Mouse (Mus musculus) left cerebral cortex, postnatal 10 days (tissue): ENCODE results near the gene Ctsa. TPM values are rescaled to one million over a fixed set of nuclear protein-coding genes. Genes with fewer than 3 reads are reported as not detected.
A peak's percentile ranks its signal among the peaks of the same experiment; 100 is the strongest.

Source experiments
- DNase-seq, 2 experiments: peaks; one replicate each; pipeline ENCODE4 v3.0.0; 2021 to 2022; ENCODE audit warnings: low spot score in 2 of 2, mixed read lengths in 1 of 2; ENCODE audit errors: extremely low spot score in 1 of 2
- intact Hi-C: fragments of 180-260 bp; cut with DNase I; formaldehyde crosslinking; loops from one replicate; pipeline ENCODE4 v1.15.1; 2025
- total RNA-seq, 2 experiments: library from RNA; stranded (reverse); gene quantifications; 2 replicates each; pipeline ENCODE4 v1.2.3; 2021

The Ctsa gene
- total RNA-seq, 2 experiments from 2014 or later, result 77.5 to 78.8 TPM

DNA sequence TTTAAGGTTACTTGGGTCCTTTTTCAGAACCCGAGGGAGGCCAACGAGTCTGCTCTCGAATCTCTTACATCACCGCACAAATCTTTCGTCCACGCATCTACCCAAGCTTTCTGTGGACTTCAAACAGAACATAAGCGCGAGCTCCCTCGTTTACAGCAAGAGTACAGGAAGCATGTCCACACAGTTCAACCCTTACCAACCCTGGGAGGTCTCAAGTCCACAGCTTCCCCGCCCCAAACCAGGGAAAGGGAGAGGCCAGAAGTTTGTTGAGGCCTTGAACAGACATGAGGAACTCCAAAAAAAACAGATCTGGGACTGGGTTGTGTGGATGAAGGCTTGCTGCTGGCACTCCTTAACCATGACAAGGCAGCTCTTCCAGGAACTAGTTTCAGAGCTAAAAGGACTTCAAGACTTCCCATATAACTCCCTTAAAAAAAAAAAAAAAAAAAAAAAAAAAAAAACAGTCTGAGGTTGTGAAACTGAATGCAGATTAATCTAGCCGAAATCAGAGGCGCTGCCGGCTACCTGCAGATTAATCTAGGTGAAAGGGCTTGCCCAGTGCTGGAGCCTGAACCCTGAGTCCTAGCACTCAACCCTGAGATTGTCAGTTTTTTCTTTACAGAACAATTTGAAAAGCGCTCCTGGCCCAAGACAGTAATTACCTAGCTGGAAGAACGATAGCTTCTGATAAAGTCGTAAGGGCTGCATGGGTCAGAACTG is 29.3 kb upstream of the Ctsa start:
- intact Hi-C loops, result no loop called here

DNA sequence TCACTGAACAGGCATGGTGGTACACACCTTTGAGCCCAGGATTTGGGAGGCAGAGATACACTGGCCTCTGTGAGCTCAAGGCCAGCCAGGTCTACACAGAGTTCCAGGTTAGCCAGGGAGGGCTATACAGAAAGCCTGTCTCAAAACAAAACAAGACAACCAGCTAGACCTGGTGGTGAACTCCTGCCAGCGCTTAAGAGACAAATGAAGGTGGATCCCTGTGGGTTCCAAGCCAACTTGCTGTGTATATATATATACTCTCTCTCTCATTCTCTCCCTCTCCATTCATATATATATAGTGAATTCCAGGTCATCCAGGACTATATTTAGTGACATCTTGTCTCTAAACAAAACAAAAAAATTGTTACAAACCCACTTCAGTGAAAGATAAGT is 28.8 kb upstream of the Ctsa start:
- intact Hi-C loops, result no loop called here
- no peak for DNase-seq

More for the DNA sequence above, 29.3 kb upstream of the Ctsa start:
- DNase-seq, result no peak

DNA sequence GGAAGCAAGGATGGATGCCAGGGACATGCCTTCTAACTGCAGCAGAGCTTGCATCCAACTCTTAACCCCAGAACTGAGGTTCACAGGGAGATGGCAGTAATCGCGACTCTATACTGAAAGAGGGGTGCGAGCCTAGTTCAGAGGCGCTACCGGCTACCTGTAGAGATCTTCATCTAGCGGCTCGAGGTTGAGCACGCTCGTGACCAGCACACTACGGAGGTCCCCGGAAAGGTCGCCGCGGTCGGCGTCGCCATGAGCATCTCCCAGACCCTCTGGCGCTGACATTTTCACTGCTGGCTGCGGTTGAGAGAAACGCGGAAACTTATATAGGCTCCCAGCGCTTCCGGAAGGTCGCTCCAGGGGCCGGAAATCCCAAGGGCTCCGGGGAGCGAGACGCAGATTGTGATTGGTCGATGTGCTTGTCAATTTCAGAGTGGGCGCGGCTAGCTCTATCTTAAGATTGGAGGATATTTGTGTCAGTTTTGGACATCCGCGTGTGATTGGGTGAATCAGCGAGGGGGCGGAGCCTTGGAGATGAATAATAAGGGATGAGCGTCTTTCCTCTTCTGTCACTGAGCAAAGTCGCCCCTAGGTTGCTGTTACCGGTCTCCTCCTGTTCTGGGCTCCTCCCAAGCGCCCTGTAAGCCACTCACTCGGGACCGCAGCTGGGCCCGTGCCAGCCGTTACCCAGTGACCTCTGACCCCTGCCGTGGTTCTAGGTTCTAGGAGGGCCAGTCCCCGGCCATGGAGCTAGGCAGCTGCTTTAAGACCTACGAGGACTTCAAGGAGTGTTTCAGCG is 27.9 kb upstream of the Ctsa start, which contains the start of the genes Acot8 and Zswim3:
Gene Acot8, minus strand, starts transcription at position 350 of the 799 bp plus-strand sequence.
Gene Zswim3, plus strand, starts transcription at position 566 of the 799 bp plus-strand sequence.
- intact Hi-C loops, result no loop called here

DNA sequence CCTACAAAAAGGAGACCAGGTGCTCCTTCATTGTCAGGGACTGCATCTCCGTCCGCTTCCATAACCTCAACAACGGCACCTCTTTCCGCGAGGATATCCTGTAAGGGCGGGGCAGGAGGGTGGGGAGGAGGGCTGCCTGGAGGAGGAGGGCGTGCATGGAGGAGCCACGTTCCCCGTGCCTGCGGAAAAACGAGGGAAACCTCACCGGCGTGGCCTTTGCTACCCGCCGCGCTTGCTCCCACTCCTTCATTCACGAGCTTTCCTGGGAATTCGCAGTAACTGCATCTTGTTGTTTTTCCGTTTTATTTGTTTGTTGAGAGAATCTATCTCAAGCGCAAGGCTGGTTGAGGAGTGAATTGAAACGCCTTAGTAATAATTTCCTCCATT is 27.3 kb upstream of the Ctsa start:
- intact Hi-C loops, result no loop called here
- DNase-seq, result no peak

More for the DNA sequence above, 27.9 kb upstream of the Ctsa start, which contains the start of the genes Acot8 and Zswim3:
- peak; percentile 97 to 99 for DNase-seq

DNA sequence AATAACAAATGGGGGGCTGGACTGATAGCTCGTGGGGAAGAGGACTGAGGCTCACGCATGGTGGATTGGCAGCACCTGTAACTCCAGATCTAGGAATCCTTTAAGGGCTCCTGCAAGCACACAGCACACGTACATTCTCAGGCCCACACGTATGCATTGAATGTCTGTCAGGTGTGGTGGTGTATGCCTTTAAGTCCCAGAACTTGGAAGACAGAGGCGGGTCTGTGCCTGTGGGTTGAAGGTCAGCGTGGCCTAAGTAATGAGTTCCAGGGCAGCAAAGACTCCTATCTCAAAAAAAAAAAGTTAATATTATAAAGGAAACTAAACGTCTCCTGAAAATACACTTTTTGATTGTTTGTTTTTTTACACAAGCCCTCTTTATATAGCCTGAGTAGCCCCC is 26.1 kb upstream of the Ctsa start:
- intact Hi-C loops, result no loop called here
- DNase-seq, result no peak

DNA sequence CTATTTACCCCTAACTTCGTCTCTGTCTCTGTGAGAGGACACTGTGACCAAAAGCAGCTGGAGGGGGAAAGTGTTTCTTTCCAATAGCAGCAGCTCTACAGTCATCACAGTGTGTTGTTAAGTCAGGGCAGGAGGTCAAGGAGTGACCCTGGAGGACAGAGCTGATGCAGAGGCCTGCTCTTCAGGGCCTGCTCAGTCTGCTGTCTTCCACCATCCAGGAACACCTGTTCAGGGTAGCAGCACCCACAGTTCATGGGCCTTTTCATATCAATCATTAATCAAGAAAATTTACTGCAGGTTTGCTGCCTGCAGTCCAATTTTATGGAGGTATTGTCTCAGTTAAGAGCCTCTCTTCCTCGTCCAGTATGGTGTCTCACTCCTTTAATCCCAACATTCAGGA is 19.1 kb upstream of the Ctsa start:
- intact Hi-C loops, result no loop called here
- no peak for DNase-seq

DNA sequence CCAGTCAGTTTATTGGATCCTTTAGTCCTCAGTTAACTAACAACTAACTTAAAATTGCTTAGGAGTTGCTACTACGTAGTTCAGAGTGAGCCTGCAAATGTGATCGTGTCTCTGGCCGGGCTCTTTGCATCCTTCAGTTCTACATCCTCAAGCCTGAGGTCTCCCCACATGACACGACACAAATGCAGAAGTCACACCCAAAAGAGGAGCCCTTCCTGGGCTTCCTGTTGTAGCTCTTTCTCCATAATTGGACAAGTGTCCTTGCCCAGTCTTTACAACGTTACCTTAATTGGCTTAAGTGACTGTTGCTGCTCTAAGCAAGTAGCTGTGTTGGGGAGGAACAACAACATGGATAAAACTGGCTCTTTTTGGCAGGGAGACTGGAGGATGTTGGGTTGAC is 17.3 kb upstream of the Ctsa start:
- DNase-seq, result no peak
- intact Hi-C loops, result no loop called here

DNA sequence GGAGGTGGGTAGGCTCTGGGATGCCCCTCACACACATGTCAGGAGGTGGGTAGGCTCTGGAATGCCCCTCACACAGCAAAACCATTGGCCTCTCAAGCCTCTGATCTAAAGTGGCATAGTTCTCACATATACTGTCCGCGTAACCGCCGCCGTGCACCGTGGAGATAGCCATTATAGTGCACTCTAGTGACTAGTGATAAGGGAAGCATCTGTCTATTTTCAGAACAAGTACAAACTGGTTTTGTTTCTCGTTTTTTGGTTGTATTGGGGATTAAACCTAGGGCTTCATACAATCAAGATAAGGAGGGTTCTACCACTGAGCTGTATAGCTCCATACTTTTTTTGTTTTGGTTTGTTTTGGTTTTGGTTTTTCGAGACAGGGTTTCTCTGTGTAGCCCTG is 16.9 kb upstream of the Ctsa start:
- DNase-seq, result no peak
- intact Hi-C loops, result no loop called here

DNA sequence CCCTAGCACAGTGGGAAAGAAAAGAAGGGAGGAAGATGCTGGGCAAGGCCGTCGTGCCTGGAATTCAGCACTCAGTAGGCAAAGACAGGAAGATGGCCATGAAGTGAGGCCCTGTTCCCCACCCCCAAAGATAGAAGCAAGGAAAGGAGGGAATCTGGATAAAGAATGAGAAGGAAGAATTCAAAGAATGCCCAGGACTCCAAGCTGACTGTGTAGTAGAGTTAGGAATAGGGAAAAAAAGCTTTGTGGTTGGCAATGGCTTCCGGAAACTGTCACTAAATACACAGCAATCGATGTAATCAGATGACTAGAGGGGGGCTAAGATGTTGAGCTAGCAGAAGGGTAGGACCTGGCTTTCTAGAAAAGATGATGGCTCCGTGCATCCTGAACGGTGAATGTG is 15.5 kb upstream of the Ctsa start:
- no peak for DNase-seq
- intact Hi-C loops, result no loop called here

DNA sequence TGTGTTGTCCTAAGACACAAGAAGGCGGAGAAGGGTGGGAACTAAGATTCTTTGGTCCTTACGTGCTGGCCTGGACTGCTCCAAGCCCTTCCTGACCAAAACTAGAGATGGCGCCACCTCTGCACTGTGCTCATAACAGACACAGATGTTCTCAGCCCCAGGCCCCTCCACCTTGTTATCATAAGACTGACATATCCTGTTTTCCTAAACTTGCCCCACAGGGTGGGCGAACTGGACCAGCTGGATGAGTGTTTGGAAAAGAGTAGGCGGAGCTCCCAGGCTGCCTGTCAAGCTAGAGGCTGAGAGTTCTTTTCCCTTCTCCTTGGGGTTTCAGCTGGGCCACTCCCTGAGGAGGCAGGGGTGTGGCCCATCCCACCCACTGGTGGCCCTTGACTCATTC is 15.0 kb upstream of the Ctsa start:
- intact Hi-C loops, result no loop called here
- DNase-seq, result peak in 1 of 2 experiments; percentile 66

DNA sequence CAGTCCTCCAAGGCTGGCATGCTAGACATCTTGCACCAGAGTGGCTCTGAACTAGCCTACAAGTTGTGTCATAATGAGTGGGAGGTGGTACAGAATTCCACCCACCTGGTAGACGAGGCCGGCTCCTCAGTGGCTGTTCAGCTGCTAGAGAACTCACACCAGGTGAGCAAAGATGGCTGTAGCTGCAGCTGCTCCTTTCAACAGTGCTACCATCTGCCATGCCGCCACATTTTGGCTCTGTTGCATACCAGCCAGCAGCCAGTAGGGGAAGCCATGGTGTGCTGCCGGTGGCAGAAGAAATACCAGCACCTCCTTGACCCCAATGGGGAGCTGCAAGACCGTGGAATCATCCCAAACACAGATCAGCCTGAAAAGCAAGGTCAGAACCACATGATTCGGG is 11.6 kb upstream of the Ctsa start:
- intact Hi-C loops, result no loop called here
- DNase-seq, result no peak

DNA sequence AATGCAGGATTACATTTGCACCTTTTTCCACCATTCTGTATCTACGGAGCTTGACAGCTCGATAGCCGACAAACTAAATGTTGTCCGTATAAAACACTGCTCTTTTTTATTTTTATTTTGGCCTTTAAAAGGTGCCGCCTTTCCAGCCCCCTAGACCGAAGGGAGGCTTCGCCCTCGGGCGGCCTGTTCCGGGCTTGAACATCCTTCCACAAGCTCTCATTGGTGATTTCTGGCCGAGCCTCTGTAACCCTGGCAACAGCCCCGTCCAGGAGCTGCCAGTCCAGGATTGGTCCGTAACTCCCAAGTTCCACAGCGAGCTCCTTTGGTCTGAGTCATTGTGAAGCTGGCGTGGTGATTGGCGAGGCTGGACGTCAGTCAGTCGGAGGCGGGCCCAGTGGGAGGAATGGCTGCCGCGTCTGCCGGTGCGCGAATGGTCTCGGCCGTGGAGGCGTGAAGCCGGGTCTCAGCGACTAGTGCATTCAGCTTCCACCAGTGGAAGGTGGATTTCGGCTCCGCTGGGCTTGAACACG is 10.0 kb upstream of the Ctsa start, which contains the start of gene Zswim1:
Gene Zswim1, plus strand, starts transcription at position 51 of the 530 bp plus-strand sequence.
- DNase-seq, result peak; percentile 98 to 100
- intact Hi-C loops, result no loop called here

DNA sequence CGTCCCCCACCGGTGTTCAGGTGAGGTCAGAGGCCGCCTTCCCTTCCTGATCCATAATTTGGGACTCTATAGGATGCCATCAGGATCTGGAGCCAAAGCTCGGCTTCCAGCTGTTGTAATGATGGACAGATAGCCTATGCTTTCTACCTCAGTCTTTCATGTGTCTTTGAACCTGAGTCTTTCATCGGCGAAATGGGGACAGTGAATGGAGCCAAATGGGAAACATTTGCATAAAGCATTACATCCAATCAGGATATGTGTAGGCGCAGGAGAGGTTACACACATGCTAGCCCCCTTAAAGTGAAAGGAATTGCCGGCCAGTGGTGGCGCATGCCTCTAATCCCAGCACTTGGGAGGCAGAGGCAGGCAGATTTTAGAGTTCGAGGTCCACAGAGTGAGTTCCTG is 9.5 kb upstream of the Ctsa start:
- intact Hi-C loops, result no loop called here
- DNase-seq, result no peak

DNA sequence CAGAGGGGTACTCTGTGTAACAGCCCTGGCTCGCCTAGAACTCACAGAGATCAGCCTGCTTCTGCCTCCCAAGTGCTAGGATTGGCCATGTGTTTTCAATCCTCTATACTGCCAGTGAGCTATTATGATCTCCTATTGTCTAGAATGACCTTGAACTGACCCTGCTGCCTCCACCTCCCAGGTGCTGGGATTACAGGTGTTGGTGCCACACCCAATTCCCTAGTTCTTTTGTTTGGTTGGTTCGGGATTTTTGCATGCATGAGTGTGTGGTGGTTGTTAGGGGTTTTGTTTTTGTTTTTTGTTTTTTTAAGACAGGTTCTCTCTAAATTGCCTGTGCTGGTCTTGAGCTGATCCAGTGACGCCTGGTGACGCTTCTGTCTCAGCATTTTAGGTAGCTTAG is 8.7 kb upstream of the Ctsa start:
- intact Hi-C loops, result no loop called here
- DNase-seq, result no peak

DNA sequence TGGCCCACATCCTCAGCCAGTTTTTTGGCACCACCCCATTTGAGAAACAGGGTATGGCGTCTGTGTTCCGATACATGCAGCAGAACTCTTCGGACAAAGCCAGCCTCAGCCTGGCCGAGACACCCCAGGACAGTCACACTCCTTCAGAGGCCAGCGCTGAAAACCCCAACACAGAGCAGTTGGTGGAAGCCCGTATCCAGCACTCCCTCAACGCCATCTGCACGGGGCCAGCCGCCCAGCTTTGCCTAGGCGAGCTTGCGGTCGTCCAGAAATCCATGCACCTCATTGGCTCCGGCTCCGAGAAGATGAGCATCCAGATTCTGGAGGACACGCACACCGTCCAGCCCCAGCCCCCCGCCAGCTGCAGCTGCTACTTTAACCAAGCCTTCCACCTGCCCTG is 7.2 kb upstream of the Ctsa start:
- intact Hi-C loops, result no loop called here
- DNase-seq, result no peak

DNA sequence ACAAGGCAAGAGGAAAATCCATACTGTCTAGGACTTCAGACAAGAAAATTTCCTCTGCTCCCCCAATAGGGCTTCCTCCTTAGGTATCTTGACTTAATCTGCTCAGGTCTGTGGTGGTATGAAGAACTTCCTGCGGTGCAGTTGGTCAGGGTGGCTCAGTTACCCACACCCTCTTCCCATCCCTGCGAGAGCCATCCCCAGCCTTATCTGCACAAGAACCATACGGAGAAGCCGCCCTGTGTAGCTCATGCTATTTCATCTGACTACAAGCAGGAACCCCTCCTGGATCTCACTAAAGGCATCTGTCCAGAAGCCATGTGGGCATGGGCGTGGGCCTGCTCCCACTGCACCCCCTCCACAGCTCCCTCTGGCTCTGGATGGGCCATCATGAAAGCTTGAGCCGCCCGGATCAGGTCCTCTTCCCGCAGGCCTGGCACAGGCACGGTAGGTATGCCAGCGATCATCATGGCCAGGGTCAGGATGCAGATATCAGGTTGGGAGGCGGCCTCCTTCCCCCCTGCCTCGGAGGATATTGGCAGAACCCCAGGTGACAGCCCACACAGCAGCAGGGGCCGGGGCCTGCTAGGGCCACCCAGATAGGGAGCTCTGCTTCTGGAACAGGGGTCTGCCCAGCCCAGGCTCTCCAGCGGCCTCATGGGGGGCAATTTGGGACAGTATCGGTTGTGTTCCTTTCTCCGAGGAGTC is 5.4 kb upstream of the Ctsa start:
- intact Hi-C loops, result no loop called here
- no peak for DNase-seq

DNA sequence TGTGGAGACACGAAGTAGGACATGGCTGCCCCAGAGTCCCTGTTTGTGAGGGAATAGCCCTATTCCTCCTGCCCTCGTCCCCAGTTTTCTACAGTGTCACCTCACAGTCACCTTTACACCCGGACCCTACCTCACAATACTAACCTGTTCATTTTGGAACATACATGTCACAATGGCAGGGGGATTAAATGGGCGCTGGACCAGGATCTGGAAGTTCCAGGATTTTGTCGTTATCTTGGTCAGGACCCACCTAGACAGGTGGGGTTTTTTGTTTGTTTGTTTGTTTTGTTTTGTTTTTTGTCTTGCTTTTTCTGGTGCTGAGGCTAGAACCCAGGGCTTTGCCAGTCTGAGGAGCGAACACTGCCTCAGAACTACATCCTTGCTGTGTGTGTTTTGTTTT is 4.2 kb upstream of the Ctsa start, which contains the start of gene Spata25:
Gene Spata25, minus strand, starts transcription at position 101 of the 400 bp plus-strand sequence.
- intact Hi-C loops, result no loop called here
- no peak for DNase-seq

DNA sequence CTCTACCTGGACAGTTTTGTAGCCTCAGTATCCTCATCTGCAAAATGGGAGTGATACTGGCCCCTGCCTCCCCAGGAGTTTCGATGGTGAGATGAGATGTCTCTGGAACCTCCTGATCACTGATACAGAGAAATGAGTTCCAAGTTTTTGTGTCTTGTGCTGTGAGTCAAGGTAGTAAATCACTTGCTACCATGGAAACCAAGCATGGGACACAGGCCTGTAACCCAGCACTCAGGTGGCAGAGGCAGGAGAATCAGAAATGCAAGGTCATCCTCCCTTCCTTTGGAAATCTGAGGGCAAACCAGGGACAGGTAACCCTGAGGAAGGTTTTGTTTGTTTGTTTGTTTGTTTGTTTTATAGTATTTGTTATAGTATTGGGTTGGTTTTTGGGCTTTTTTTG is 3.6 kb upstream of the Ctsa start:
- no peak for DNase-seq
- intact Hi-C loops, result no loop called here

DNA sequence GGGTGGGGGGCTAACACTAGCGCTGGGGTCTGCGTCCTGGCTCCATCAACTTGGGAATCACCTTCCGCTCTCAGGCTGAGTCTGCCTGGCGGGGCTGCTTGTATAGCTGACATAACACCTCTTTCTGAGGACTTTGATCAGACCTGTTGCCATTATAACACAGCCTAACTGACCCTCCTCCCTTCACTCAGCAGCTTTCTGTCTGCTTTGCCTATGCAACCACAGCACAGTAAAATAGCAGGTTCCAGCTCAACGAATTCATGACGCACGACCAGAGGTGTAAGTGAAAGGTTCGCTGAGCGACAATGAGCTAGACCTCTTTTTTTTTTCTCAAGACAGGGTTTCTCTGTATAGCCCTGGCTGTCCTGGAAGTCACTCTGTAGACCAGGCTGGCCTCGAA is 1.6 kb upstream of the Ctsa start:
- no peak for DNase-seq
- intact Hi-C loops, result no loop called here
